Mouse (Mus musculus): ENCODE data around the gene Hemgn. TPM values are rescaled to one million over a fixed set of nuclear protein-coding genes. Genes with fewer than 3 reads are reported as not detected.

The Hemgn gene
- polyA plus RNA-seq, 1 experiment from 2014 or later: 0.78 TPM

- H3K4me2 ChIP-seq (replicated peaks; ENCODE audit: low read depth): peak overlapping the region; percentile 58
- DNase-seq (ENCODE audit: low spot score): no peak
- peak overlapping the region; percentile 46 for H3K4me3 ChIP-seq (ENCODE audit: low read depth, low read length)
- 5% methylated on average over 62 of the region's 67 CpGs for WGBS
- H3K36me3 ChIP-seq (ENCODE audit: control insufficient read depth, insufficient read depth, low read length): no peaks in the 10 kb centered on the region
- no peak overlapping the region for H3K9ac ChIP-seq (ENCODE audit: low read length)
- H3K4me1 ChIP-seq (replicated peaks; ENCODE audit: control insufficient read depth, insufficient read depth): no peaks in the 10 kb centered on the region
- H3K27me3 ChIP-seq (ENCODE audit: control insufficient read depth, insufficient read depth, low read length): peaks cover 44% of the 10 kb centered on the region; the same call in 1 of the 2 replicates
- no peak for ATAC-seq (ENCODE audit: low FRiP score, low TSS enrichment)
- TF ChIP-seq EP300 (optimal IDR thresholded peaks at IDR 0.05) (no peak), CTCF (IDR thresholded peaks at IDR 0.05; ENCODE audit: low read depth) (no peak)
- H3K27ac ChIP-seq (replicated peaks): no peak overlapping the region
- H3K9me3 ChIP-seq (ENCODE audit: control insufficient read depth, low read length): no peaks in the 10 kb centered on the region
These were observed 68.1 kb downstream of the Hemgn start for GRCm38 (mm10) chr4:46345056-46345772.

- ATAC-seq (ENCODE audit: low FRiP score, low TSS enrichment): no peak
- H3K9ac ChIP-seq (ENCODE audit: low read length): peak overlapping the region; percentile 23; the same call in 1 of the 2 replicates
- no peak overlapping the region for H3K27ac ChIP-seq (replicated peaks)
- H3K36me3 ChIP-seq (ENCODE audit: control insufficient read depth, insufficient read depth, low read length): no peaks in the 10 kb centered on the region
- H3K4me2 ChIP-seq (replicated peaks; ENCODE audit: low read depth): peak overlapping the region; percentile 58
- H3K4me3 ChIP-seq (ENCODE audit: low read depth, low read length): peak overlapping the region; percentile 46
- H3K27me3 ChIP-seq (ENCODE audit: control insufficient read depth, insufficient read depth, low read length): peaks cover 48% of the 10 kb centered on the region; the same call in 1 of the 2 replicates
- no peak for DNase-seq (ENCODE audit: low spot score)
- no peaks in the 10 kb centered on the region for H3K9me3 ChIP-seq (ENCODE audit: control insufficient read depth, low read length)
- TF ChIP-seq EP300 (optimal IDR thresholded peaks at IDR 0.05) (no peak), CTCF (IDR thresholded peaks at IDR 0.05; ENCODE audit: low read depth) (peak; percentile 12; the same call in 1 of the 2 replicates)
- H3K4me1 ChIP-seq (replicated peaks; ENCODE audit: control insufficient read depth, insufficient read depth): no peaks in the 10 kb centered on the region
- WGBS: 1% methylated on average over 46 of the region's 51 CpGs
These were observed 69.0 kb downstream of the Hemgn start for GRCm38 (mm10) chr4:46344288-46344687.

Other genes with a start within 250 kb of the Hemgn start
- 24.5 and 25.2 TPM in 2 replicates for gene Xpa, start 217.2 kb downstream of the Hemgn start, polyA plus RNA-seq (2015; fragmentation: Nextera tagmentation; extraction: Ambion mirVana)
- 0.78 and 0.93 TPM in 2 replicates for gene Foxe1, start 69.9 kb downstream of the Hemgn start, polyA plus RNA-seq (2015; fragmentation: Nextera tagmentation; extraction: Ambion mirVana)
- gene Trmo, start 24.1 kb downstream of the Hemgn start, polyA plus RNA-seq (2015; fragmentation: Nextera tagmentation; extraction: Ambion mirVana): 6.5 and 7.5 TPM in 2 replicates
- gene Anp32b, start 37.4 kb upstream of the Hemgn start, polyA plus RNA-seq (2015; fragmentation: Nextera tagmentation; extraction: Ambion mirVana): 88.7 and 97.1 TPM in 2 replicates
- 65.1 and 67.7 TPM in 2 replicates for gene Nans, start 75.7 kb upstream of the Hemgn start, polyA plus RNA-seq (2015; fragmentation: Nextera tagmentation; extraction: Ambion mirVana)
- 4.0 and 4.5 TPM in 2 replicates for gene Trim14, start 122.6 kb upstream of the Hemgn start, polyA plus RNA-seq (2015; fragmentation: Nextera tagmentation; extraction: Ambion mirVana)
- 16.7 and 17.2 TPM in 2 replicates for gene Coro2a, start 188.7 kb upstream of the Hemgn start, polyA plus RNA-seq (2015; fragmentation: Nextera tagmentation; extraction: Ambion mirVana)
- 2.7 and 3.4 TPM in 2 replicates for gene Tbc1d2, start 236.7 kb upstream of the Hemgn start, polyA plus RNA-seq (2015; fragmentation: Nextera tagmentation; extraction: Ambion mirVana)